Mouse (Mus musculus): ENCODE results near the gene Get4.

DNA sequence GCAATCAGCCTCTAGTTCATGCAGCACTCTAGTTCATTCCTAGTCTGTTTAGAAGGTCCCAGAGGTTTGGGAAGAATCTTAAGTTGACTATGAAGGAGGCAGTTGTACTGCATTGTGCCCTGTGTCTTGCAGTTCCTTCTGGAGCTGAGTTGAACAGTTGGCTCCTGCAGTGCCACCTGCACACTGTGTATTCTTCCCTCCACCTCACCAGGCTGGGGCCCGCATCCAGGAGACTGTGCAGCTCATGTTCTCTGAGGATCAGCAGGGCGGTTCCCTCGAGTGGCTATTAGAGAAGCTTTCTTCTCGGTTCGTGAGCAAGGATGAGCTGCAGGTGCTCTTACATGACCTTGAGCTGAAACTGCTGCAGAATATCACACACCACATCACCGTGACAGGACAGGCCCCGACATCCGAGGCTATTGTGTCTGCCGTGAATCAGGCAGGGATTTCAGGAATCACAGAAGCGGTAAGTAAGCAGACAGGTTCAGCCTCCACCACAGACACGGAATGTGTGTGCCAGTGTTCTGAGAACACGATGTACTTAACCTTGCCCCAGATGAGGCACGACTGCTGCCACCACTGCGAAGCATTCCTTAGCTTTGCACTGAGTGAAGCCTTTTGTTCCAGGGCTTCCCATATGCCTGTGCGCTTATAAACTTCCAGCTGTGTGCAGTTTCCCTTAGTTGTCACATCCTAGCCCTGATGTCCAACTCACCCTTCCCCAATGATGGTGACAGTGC is 10.9 kb upstream of the Get4 start:
- TF ChIP-seq MXI1 (IDR thresholded peaks at IDR 0.05; ENCODE audit: low read depth, low read length) (no peak), POLR2A (IDR thresholded peaks at IDR 0.05; ENCODE audit: low read depth, low read length) (no peak), POLR2AphosphoS2 (IDR thresholded peaks at IDR 0.05; ENCODE audit: low read depth, low read length) (no peak), USF1 (IDR thresholded peaks at IDR 0.05; ENCODE audit: low read depth, low read length) (no peak), CTCF (conservative IDR thresholded peaks at IDR 0.05 in 1 of 2, IDR thresholded peaks at IDR 0.05 in 1 of 2; ENCODE audit: low read depth in 2 of 2, low read length in 2 of 2) (no peak), ZNF384 (IDR thresholded peaks at IDR 0.05; ENCODE audit: low read depth, low read length) (no peak), BHLHE40 (IDR thresholded peaks at IDR 0.05; ENCODE audit: low read depth, low read length) (no peak), CHD1 (IDR thresholded peaks at IDR 0.05; ENCODE audit: low read depth, low read length) (no peak), ETS1 (conservative IDR thresholded peaks at IDR 0.05; ENCODE audit: low read depth, low read length) (no peak), JUN (IDR thresholded peaks at IDR 0.05; ENCODE audit: insufficient read depth, low read depth, low read length) (no peak), NELFE (IDR thresholded peaks at IDR 0.05; ENCODE audit: low read depth, low read length) (no peak)
